Mouse (Mus musculus) bone marrow macrophage, adult 2 months (primary cell): ENCODE measurements around the gene Iqcf5.

Experiments
- CTCF ChIP-seq: IDR thresholded peaks from 2 replicates; pipeline ENCODE4 v1.5.1; 2012; ENCODE audit warnings: low read depth, mild to moderate bottlenecking, low read length, moderate library complexity
- POLR2A ChIP-seq: IDR thresholded peaks from 2 replicates; pipeline ENCODE4 v1.6.1; 2012; ENCODE audit warnings: mild to moderate bottlenecking, low read depth, low read length, borderline replicate concordance

DNA sequence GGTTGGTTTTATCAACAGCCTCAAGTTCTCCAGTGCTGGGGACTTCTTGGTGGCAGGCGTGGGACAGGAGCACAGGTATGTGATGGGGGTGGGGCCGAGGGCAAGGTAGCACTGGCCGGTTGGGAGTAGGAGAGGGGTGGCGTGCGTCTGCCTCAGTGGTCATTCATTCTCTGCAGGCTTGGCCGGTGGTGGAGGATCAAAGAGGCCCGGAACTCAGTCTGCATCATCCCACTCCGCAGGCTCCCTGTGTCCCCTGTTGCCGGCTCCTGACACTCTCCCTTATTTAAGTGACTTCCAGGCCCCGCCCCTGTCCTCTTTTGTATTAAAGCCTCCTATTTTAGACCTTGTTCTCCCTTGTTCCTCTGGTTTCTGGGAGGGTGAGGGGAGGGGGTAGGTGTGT is 29.3 kb upstream of the Iqcf5 start:
- TF ChIP-seq POLR2A (no peak), CTCF (no peak)
